Mouse (Mus musculus) urinary bladder, postnatal 4 days (tissue): ENCODE measurements at regions not wholly inside any gene's neighbourhood (a gene's known extent, or its start where the extent isn't known, plus 50 kb on each side); places are given as distances from the start of the nearest gene placed in this dataset.
"Not testable (repeated sequence)": the region's sequence is repeated elsewhere in the genome, so short reads cannot be mapped to it uniquely, and the experiment has no call there.

Source experiments
- DNase-seq, 2 experiments: peaks; one replicate each; pipeline ENCODE4 v3.0.0; 2021 to 2022; ENCODE audit warnings: low spot score in 2 of 2

GRCm38 (mm10) chr1:47646681-47647080 is 754.0 kb upstream of the Slc39a10 start:
- no peak for DNase-seq

GRCm38 (mm10) chr1:47606597-47606996 is 713.9 kb upstream of the Slc39a10 start:
- DNase-seq, result no peak

- DNase-seq, result no peak
Observed at GRCm38 (mm10) chr1:47603989-47604360, 711.3 kb upstream of the Slc39a10 start.

DNA sequence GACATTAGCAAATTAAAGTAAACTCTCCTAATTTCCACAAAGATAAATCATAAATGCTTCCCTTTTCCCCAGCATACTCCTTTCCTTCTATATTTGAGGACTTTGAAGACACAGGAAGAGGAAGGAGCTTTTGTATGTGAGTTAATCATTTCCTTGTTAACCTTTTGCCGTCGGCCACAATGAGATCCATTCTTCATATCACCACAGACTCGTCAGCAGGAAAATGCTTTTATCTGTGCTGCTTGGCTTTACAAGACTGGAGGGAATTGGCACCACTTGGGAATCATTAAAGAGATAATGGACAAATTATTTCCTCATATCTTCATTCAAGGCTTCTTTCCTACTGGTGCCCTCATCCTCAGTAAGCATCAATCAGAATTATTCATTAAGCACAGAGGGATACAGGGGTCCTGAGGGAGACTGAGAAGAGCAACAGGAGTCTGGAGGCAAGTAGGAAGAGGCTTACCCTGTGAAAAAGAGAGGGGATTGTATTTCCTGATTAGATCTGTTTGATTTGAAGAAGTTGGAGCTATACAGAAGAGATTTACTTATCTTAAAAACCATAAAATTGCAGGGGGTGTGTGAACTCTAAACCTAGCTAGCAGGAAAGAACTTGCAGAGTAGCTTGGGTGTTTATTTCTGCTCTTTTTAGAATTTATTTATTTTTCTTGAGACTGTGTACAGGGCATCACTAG is 710.8 kb upstream of the Slc39a10 start:
- no peak for DNase-seq

GRCm38 (mm10) chr1:47593641-47594040 is 701.0 kb upstream of the Slc39a10 start:
- not testable (repeated sequence) for DNase-seq

- no peak for DNase-seq
Observed at GRCm38 (mm10) chr1:47545606-47546005, 653.0 kb upstream of the Slc39a10 start.

GRCm38 (mm10) chr1:47511426-47511825 is 618.8 kb upstream of the Slc39a10 start:
- no peak for DNase-seq

DNA sequence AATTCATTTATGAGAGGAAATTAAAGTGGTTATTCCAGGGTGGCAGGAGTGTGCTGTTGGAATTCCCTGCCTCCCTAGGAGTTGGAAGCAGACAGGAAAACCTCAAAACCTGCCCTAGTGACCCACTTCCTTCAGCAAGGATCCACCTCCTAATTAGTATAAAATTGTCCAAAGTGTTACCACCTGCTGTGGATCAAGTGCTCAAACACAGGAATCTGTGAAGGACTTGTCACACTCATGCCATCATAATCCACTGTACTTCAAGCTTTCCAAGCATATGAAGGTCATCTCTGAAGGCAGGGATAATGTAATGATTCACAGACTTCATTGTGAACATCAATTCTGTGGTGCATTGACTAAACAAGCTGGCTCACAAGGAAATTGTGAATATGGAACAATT is 615.1 kb upstream of the Slc39a10 start:
- DNase-seq, result no peak

DNA sequence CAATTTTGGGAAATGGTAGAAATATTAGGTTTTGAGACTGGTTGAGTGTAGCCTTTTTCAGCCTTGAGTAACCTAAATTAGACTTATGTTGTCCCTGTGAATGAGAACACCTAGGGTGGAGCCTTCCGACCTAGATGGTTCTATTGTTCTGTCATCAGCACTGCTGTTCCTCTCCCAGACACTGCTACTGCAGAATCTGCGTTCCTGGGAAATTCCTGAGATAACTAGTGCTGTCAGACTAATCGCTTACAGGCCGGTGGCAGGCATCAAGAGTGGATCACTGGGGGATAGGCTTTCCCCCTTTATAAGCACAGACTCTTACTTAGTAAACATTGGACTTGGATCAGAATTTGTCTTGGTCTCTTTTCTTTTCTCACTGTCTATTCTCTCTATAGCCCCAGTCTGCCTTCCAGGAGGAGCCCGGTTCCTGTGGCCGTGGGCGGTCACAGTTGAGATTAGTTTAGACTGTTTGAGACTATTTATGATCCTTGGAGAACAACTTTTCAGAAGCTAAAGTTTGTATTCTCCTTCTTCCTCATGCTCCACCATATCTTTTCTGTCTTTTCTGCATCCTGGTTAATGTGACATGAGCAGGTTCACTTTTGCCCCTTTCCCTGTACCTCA is 596.0 kb upstream of the Slc39a10 start:
- DNase-seq, result no peak

DNA sequence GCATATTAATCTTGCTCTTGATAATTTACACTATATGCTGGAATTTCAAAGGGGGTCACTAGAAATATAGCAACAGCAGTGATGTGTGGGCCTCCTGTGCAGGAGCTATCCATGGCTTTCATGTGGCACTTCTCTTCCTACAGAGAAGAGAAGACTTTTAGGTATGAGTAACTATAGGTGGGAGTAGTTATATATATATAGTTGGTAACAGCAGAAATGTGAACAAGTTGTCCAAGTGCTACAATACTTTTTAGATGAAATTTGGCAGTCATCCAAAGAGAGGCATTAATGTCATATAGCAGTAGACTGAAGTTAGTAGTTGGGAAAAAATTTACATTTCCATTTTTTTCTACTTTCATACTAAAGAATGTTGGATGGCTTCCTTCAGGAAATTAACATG is 593.4 kb upstream of the Slc39a10 start:
- no peak for DNase-seq

- DNase-seq, result no peak
Observed at GRCm38 (mm10) chr1:47479059-47479458, 586.4 kb upstream of the Slc39a10 start.

GRCm38 (mm10) chr1:47466573-47467253 is 574.1 kb upstream of the Slc39a10 start:
- no peak for DNase-seq

DNA sequence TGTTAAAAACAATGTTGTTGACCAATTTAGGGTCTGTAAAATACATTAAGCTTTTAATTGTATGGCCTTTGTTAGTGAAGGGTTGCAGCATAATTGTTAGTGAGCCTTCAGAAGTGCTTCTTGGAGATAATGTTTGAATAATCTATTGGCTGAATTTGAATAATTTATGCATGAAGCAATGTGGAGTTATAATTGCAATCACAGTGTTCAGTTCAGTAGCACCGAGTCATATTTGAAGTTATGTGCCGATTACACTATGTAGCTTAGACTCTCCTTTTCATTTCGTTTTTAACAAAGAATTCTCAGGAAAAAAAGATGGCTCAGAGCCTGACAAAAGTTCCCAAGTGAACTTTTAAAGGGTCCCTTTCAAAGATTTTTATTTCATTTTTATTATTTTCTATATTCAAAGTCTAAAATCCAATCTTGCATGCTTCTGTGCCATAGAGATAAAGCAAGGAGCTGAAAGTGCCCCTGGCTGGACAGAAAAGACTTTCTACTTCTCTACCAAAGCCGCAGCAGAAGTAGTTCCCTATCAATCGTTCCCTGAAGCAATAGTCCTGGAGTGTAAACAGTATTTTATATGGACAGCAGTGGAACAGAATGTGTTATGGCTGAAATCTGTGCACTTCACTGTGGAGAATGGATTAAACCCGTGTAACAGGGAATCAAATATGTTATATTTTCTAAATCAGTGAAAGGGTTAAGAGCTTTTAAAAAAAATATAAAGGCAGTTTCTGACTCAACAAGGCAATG is 556.3 kb upstream of the Slc39a10 start:
- no peak for DNase-seq

DNA sequence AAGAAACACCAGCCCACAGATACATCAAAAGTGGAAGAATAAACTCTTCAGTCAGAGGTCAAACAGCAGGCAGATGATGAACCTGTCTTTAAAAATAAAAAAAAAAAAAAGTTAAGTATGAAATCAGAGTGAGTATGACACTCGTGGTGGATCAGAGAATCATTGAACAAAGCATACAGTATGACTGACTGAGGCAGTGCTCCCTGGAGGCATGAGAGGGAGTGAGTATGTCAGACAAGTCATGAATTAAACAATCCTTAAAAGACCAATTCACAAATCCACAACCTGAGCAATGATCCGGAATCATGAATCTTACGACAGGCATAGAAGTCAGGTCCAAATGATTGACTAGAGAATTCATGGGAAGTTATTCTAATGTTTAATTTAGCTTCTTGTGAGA is 555.4 kb upstream of the Slc39a10 start:
- DNase-seq, result no peak

- no peak for DNase-seq
Observed at GRCm38 (mm10) chr1:47446021-47446420, 553.4 kb upstream of the Slc39a10 start.

DNA sequence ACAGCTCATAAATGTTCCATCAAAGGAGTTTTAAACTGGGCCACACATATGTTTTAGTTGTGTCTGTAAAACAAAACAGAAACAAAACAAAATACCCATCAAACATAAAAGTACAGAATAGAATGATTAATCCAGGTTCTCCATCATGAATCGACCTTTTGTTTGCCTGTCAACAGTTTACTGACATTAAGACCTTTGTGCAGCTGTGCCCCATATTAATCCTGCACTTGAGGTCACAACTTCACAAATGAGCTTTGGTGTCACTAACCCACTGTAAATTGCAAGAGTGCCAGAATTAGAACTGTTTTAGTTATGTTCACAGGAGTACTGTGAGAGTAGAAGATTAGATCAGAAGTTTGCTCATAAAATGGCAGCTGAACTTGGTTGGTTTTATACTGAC is 540.2 kb upstream of the Slc39a10 start:
- no peak for DNase-seq

- no peak for DNase-seq
Observed at GRCm38 (mm10) chr1:47405164-47405563, 512.5 kb upstream of the Slc39a10 start.

DNA sequence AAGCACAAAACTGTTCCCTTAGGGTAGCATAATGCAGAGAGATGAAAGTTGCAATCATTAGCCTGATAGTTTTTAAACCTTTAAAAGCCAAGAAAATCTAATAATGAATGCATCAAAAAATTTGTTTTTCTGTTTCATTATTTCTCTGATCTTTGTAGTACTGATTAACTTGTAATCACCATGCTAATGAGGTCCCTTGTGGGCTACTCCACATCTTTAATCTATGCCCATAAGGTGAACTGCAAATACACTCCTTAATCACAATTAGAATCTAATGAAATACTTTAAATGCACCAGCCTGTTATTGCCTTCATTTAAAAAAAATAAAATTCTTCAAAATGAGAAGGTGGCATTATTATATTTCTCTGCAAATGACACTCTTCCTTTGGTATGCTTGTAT is 493.9 kb upstream of the Slc39a10 start:
- DNase-seq, result no peak

DNA sequence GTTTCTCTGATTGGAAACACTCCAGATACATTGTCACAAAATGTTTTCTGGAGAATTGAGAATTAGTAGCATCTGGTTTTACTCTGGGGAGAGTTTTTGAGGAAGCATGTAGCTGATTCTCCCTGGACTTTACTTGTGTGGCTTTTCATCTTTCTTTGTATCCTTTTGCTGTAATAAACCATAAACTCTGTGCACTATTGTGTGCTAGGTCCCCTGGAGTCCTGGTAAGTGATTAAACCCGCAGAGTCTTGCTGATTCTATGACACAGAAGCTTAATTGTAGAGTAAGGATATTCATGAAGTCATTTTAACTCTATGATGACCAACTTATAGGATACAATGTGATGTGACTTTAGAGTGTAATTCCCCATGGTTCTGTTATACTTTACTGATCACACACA is 486.1 kb upstream of the Slc39a10 start:
- no peak for DNase-seq

DNA sequence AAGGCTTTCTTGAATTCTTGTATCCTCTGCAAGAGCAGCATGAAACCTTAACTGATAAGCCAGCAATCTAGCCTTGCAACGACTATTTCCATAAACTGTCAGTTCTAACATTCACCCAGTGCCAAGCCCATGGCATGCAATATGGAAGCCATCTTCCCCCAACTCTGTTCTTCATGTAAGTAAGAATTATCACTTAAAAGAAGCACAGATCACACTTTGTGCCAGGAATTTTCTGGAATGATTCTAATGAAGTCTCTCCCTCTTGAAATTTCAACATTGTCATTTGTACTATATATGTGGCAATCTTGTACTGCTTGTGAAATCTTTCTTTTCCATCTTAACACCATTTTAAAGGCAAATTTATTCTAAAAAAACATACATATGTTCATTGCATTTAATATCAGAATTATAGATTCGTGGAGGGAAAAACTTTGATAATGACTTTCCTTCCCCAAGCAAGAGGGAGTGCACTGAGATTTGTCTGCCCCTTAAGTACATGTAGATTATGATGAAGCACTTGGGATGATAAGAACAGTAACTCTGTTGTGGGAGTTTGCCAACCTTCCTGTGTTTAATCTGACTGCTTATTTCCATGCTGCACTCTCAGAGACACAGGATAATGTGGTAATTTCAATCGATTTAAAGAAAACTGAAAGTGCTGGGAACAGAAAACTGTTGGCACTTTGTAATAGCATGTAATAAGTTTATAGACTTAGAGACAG is 447.2 kb upstream of the Slc39a10 start:
- DNase-seq, result no peak

- no peak for DNase-seq
Observed at GRCm38 (mm10) chr1:47310572-47311075, 418.0 kb upstream of the Slc39a10 start.

DNA sequence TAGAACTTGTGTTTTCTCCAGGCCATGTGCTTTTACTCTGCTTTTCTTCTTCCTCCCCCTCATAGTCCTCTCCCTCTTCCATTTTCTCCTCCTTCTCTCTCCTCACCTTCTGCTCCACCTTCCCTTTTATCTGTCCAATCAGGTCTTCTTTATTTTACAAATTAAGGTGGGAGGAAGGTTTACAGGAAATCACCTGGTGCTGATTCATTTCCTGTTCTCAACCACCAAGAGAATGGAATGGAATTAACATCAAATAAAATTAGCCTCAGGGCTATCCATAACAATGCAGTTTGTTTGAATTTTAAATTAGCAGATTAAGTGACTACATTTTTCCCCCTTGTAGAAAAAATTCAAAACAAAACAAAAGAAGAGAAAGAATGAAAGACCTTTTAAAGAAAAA is 414.3 kb upstream of the Slc39a10 start:
- DNase-seq, result no peak
